Mouse (Mus musculus): Measurements from ENCODE around the gene AC131692.1. TPM values are rescaled to one million over a fixed set of nuclear protein-coding genes. Genes with fewer than 3 reads are reported as not detected.

AC131692.1 gene
- total and polyA plus RNA-seq, 2 experiments from 2014 or later: not detected

- Histone ChIP-seq H3K4me1 (ENCODE audit: insufficient read depth) (peaks cover 7% of the 10 kb centered on the region; the same call in 1 of the 2 replicates), H3K9me3 (ENCODE audit: low read length) (no peaks in the 10 kb centered on the region), H3K4me2 (ENCODE audit: low read depth) (peak within 1 kb of the TSS; percentile 75), H3K27me3 (ENCODE audit: insufficient read depth, low read length) (no peaks in the 10 kb centered on the region), H3K27ac (ENCODE audit: low read depth, low read length) (peak within 1 kb of the TSS; percentile 80), H3K36me3 (ENCODE audit: insufficient read depth) (peaks cover 34% of the 10 kb centered on the region), H3K9ac (peak within 1 kb of the TSS; percentile 68), H3K4me3 (ENCODE audit: low read depth, low read length) (peak within 1 kb of the TSS; percentile 60)
- peak; percentile 96 for ATAC-seq
- TF ChIP-seq CTCF (IDR thresholded peaks at IDR 0.05; ENCODE audit: low read depth): no peak
- WGBS: under 1% methylated on average over 33 of the region's 33 CpGs
- DNase-seq: peak; percentile 93
Observed at GRCm38 (mm10) chr19:6076564-6077393, 17.4 kb upstream of the AC131692.1 start, which contains the start of gene Vps51. Gene Vps51 (minus strand): TSS chr19:6077231.

GRCm38 (mm10) chr19:6079983-6080480 lies 14.2 kb upstream of the AC131692.1 start, which contains the start of gene Tmem262:
Gene Tmem262 (plus strand): TSS chr19:6080033.
- no peaks in the 10 kb centered on the region for H3K9me3 ChIP-seq (ENCODE audit: low read length)
- H3K9ac ChIP-seq: no peak within 1 kb of the TSS
- H3K4me2 ChIP-seq (ENCODE audit: low read depth): no peak within 1 kb of the TSS
- H3K36me3 ChIP-seq (ENCODE audit: insufficient read depth): peaks cover 41% of the 10 kb centered on the region
- H3K4me1 ChIP-seq (ENCODE audit: insufficient read depth): peaks cover 15% of the 10 kb centered on the region; the same call in 1 of the 2 replicates
- no peak for DNase-seq
- H3K4me3 ChIP-seq (ENCODE audit: low read depth, low read length): no peak within 1 kb of the TSS
- no peak within 1 kb of the TSS for H3K27ac ChIP-seq (ENCODE audit: low read depth, low read length)
- no peaks in the 10 kb centered on the region for H3K27me3 ChIP-seq (ENCODE audit: insufficient read depth, low read length)
- TF ChIP-seq CTCF (IDR thresholded peaks at IDR 0.05; ENCODE audit: low read depth): no peak
- no peak for ATAC-seq
- 92% methylated on average over 12 of the region's 12 CpGs for WGBS

GRCm38 (mm10) chr19:6082156-6082555 lies 12.1 kb upstream of the AC131692.1 start, which contains the start of gene Gm28374:
Gene Gm28374 (minus strand): TSS chr19:6082256.
- Histone ChIP-seq H3K4me1 (ENCODE audit: insufficient read depth) (peaks cover 8% of the 10 kb centered on the region; the same call in 1 of the 2 replicates), H3K4me2 (ENCODE audit: low read depth) (no peak within 1 kb of the TSS), H3K36me3 (ENCODE audit: insufficient read depth) (peaks cover 37% of the 10 kb centered on the region), H3K27me3 (ENCODE audit: insufficient read depth, low read length) (no peaks in the 10 kb centered on the region), H3K9me3 (ENCODE audit: low read length) (no peaks in the 10 kb centered on the region), H3K4me3 (ENCODE audit: low read depth, low read length) (no peak within 1 kb of the TSS), H3K9ac (no peak within 1 kb of the TSS), H3K27ac (ENCODE audit: low read depth, low read length) (no peak within 1 kb of the TSS)
- no peak for DNase-seq
- ATAC-seq: no peak
- WGBS: 83% methylated on average over 9 of the region's 9 CpGs
- TF ChIP-seq CTCF (IDR thresholded peaks at IDR 0.05; ENCODE audit: low read depth): no peak

GRCm38 (mm10) chr19:6084478-6085248 lies 9.6 kb upstream of the AC131692.1 start, which contains the start of the genes Zfpl1 and Cdca5:
Gene Zfpl1 (minus strand): TSS chr19:6084956.
Gene Cdca5 (plus strand): TSS chr19:6084983.
- peak within 1 kb of the TSS; percentile 69 for H3K9ac ChIP-seq
- no peaks in the 10 kb centered on the region for H3K27me3 ChIP-seq (ENCODE audit: insufficient read depth, low read length)
- H3K27ac ChIP-seq (ENCODE audit: low read depth, low read length): peak within 1 kb of the TSS; percentile 67
- DNase-seq (peak; percentile 99), ATAC-seq (peak; percentile 96)
- peak within 1 kb of the TSS; percentile 90 for H3K4me2 ChIP-seq (ENCODE audit: low read depth)
- peaks cover 8% of the 10 kb centered on the region; the same call in 1 of the 2 replicates for H3K4me1 ChIP-seq (ENCODE audit: insufficient read depth)
- H3K9me3 ChIP-seq (ENCODE audit: low read length): no peaks in the 10 kb centered on the region
- peak within 1 kb of the TSS; percentile 81 for H3K4me3 ChIP-seq (ENCODE audit: low read depth, low read length)
- no peak for TF ChIP-seq CTCF (IDR thresholded peaks at IDR 0.05; ENCODE audit: low read depth)
- H3K36me3 ChIP-seq (ENCODE audit: insufficient read depth): peaks cover 36% of the 10 kb centered on the region
- WGBS: 1% methylated on average over 58 of the region's 58 CpGs

GRCm38 (mm10) chr19:6085417-6085879 lies 8.8 kb upstream of the AC131692.1 start:
- Histone ChIP-seq H3K36me3 (ENCODE audit: insufficient read depth) (peaks cover 28% of the 10 kb centered on the region), H3K27me3 (ENCODE audit: insufficient read depth, low read length) (no peaks in the 10 kb centered on the region), H3K27ac (ENCODE audit: low read depth, low read length) (no peak overlapping the region), H3K4me1 (ENCODE audit: insufficient read depth) (peaks cover 8% of the 10 kb centered on the region; the same call in 1 of the 2 replicates), H3K4me3 (ENCODE audit: low read depth, low read length) (peak overlapping the region; percentile 81), H3K9ac (no peak overlapping the region), H3K4me2 (ENCODE audit: low read depth) (peak overlapping the region; percentile 90), H3K9me3 (ENCODE audit: low read length) (no peaks in the 10 kb centered on the region)
- TF ChIP-seq CTCF (IDR thresholded peaks at IDR 0.05; ENCODE audit: low read depth): no peak
- ATAC-seq: peak; percentile 52
- WGBS: 1% methylated on average over 17 of the region's 17 CpGs
- DNase-seq: peak; percentile 48

GRCm38 (mm10) chr19:6088841-6089240 lies 5.4 kb upstream of the AC131692.1 start:
- H3K36me3 ChIP-seq (ENCODE audit: insufficient read depth): no peaks in the 10 kb centered on the region; the same call in 1 of the 2 replicates
- H3K9ac ChIP-seq: no peak overlapping the region
- no peaks in the 10 kb centered on the region for H3K27me3 ChIP-seq (ENCODE audit: insufficient read depth, low read length)
- DNase-seq: no peak
- no peak overlapping the region for H3K4me3 ChIP-seq (ENCODE audit: low read depth, low read length)
- H3K27ac ChIP-seq (ENCODE audit: low read depth, low read length): no peak overlapping the region
- H3K4me1 ChIP-seq (ENCODE audit: insufficient read depth): peaks cover 5% of the 10 kb centered on the region; the same call in 1 of the 2 replicates
- WGBS: 93% methylated on average over 13 of the region's 13 CpGs
- H3K4me2 ChIP-seq (ENCODE audit: low read depth): no peak overlapping the region
- TF ChIP-seq CTCF (IDR thresholded peaks at IDR 0.05; ENCODE audit: low read depth): no peak
- no peak for ATAC-seq
- no peaks in the 10 kb centered on the region for H3K9me3 ChIP-seq (ENCODE audit: low read length)

All from forebrain, postnatal 0 days (tissue).